Mouse (Mus musculus): ENCODE results near the gene Dph1.

Dph1 gene

DNA sequence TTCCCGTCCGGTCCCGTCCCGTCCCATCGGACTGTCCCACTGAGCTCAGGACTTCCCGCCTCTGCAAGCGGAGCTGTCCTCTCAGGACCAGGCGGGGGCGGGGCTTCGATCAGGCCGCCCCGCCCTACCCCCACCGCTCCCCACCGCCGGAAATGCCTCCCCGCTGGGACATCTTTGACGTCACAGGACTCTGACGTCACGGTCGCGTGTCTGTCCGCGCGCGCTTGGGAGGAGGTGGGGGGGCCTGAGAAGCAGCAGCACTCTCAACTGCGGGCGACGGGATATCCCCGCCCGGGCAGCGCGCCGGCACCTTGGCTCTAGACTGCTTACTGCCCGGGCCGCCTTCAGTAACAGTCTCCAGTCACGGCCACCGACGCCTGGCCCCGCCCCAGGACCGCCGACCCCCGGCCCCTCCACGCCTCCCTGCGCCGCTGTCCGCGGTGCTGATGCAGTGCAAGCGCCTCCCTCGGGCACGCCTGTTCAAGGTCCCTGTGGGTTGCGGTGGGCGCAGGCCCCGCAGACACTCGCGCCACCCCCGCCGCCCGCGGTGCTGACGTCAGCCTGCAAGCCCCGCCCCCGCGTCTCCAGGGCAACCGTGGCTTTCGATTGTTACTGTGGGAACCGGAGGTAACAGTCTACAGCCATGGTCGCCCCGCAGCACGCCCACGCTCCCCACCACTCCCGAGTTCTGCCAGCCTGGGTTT, 17.8 kb downstream of the Dph1 start:
- DNase-seq (ENCODE audit: low spot score in 2 of 2): peak; percentile 78 to 81

DNA sequence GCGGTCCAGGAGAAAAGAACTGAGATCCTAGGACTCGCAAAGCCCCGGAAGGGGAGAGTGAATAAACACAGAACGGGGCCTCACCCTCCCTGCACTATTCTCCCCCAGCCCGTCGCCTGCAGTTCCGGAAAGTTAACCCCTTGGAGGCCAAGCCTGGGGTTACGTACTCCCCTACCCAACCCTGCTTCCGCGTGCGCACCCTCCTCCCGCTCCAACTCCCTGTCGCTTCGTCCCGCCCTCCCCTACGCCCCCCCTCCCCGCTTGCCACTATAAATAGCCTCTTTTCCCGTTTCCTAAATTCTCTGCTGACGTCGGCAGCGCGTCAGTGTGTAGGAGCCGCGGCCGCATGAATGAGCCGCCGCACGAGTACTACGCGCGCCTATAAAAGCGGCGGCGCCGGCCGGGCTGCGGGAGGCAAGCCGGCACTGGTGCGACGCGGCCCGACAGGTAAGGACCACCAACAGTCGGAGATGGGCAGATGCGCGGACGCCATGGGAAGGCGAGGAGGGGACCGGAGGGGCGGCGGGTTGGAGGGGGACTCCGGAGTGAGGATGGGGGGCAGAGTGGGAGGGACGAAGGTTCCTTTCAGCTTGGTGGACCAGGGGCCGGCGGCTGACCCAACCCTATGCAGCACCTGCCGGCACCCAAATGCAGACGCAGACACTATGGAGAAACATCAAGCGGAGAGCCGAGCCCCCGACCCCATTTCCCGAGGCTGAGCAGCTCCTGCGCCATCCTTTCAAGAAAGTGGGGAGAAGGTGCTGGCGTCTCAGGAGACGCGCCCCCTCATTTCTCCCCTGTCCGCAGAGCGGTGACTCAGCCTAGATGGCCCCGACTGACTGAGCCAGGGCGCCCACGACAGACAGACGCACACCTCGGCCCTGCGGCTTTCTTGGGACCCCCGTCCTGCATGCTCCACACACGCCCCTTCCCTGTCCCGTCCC, 18.6 kb downstream of the Dph1 start:
- DNase-seq (ENCODE audit: low spot score in 2 of 2): no peak

DNA sequence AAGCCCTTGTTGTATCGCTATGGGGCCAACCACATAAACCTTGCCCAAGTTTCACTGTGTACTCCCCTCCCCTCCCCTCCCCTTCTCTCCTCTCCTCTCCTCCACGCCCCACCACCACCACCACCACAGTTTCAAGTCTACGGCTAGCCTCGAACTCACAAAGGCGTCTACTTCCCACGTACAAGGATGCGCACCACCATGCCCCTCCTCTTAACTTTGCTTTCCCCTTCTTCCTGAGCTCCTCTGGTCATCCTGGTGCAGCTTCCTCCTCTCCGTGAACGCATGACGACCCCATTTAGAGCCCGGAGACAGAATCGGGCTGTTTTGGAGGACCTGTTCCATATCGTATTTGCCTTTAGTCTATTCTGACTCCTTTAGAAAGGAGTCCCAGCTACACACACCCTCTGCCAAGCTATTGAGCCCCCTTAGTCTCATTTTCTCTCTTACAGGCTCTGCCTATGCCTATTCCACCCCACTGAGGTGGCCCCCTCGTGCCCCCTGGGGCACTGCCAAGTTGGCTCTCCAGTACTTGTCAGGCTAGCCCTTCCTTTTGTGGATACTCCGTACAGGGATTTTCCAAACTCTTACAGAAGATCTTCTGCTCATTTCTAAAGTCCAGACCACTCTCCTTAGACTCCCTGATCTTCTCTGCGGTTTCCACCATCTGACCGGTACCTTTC, 19.7 kb downstream of the Dph1 start:
- no peak for DNase-seq (ENCODE audit: low spot score in 2 of 2)

DNA sequence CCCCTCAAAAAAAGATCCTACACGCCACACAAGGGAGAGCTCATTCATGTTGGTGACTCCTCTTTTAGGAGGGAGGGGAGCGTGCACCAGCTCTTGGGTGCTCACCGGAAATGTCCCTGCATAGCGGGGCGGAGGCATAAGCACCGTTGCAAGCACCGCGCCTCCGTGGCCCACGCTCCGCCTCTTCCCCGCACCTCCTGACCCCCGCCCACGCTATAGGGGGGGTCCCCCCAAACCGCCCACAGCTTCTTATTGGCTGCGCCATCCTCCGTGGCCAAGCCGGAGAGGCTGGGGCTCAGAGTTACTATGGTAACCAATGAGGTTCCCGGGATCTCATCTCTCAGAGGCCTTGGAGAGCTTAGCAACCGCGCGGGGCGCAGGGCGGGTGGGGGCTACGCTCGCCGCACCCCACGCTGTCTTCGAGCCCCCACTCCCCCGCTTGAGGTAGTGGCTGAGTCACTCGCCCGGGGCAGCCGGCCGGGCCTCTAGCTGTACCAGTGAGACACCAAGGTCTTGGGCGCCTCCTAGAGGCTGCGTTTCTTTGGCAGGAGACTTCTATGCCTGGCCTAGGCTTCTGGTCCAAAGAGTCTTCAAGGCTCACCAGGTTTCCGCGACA, 20.8 kb downstream of the Dph1 start:
- DNase-seq (ENCODE audit: low spot score in 2 of 2): peak; percentile 85 to 92

DNA sequence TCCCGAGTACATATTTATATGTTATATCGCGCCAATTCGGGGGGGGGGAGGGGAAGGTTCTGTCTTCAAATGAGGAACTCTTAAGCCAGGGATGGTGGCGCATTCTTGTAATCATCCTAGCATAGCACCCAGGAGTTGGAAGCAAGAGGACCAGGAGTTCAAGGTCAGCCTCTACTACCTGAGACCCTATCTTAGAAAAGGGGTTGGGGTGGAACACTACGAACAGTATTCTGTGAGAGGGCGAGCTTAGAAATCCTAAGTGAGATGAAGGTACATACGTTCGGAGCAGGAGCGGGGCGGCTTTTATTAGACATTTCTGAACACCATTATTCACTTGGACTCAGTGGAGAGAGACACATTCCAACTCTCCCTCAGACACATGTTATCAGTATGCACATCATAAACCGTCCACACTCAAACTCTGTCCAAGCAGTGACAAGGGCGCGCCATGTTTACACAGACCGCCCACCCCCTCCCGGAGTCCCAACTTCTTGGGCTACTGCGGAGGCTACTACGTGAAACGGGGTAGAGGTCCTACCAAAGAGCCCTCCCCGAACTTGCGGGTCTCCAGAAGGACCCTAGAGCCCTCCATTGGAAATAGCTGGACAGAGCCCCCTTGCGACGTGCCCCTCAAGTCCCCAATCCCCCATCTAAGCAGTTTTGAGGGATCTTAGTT, 21.5 kb downstream of the Dph1 start, which contains the start of gene Hic1:
Gene Hic1, minus strand, starts transcription at position 115 of the 676 bp plus-strand sequence.
- no peak for DNase-seq (ENCODE audit: low spot score in 2 of 2)

DNA sequence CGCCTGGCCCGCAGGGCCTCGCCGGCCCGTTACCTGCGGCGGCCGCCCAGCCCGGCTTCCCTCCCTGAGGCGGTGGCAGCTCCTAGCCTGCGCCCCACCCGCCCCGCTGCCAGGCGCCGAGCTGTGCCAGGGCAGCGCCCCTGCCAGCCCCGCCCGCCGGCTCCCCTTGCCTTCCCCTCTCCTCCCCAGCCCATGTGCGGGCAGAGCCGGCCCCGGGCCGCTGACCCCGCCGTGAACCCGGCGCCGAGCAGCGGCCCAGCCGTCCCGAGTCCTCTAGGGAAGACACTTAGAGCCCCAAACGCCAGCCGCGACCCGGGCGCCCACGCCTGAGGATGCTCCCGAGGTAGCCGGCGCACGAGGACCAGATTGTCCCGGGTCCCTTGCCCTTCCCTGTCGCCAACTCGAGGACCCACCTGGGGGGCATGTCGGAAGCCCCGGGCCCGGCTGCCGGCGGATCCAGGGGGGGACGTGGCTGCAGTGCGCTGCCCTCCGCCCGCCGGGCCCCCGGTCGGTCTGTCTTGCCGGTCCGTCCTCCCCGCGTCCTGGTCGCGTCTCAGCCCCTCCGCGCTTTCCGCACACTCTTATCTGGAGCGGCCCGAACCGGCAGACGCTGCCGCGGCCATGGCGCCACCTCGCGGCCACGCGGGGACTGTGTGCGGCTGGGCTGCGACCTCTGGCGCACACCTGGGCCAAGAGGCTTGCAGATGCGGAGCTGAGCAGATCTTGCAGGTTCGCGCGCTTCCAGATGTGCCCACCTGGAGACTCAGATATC, 22.3 kb downstream of the Dph1 start:
- peak; percentile 86 to 90 for DNase-seq (ENCODE audit: low spot score in 2 of 2)

DNA sequence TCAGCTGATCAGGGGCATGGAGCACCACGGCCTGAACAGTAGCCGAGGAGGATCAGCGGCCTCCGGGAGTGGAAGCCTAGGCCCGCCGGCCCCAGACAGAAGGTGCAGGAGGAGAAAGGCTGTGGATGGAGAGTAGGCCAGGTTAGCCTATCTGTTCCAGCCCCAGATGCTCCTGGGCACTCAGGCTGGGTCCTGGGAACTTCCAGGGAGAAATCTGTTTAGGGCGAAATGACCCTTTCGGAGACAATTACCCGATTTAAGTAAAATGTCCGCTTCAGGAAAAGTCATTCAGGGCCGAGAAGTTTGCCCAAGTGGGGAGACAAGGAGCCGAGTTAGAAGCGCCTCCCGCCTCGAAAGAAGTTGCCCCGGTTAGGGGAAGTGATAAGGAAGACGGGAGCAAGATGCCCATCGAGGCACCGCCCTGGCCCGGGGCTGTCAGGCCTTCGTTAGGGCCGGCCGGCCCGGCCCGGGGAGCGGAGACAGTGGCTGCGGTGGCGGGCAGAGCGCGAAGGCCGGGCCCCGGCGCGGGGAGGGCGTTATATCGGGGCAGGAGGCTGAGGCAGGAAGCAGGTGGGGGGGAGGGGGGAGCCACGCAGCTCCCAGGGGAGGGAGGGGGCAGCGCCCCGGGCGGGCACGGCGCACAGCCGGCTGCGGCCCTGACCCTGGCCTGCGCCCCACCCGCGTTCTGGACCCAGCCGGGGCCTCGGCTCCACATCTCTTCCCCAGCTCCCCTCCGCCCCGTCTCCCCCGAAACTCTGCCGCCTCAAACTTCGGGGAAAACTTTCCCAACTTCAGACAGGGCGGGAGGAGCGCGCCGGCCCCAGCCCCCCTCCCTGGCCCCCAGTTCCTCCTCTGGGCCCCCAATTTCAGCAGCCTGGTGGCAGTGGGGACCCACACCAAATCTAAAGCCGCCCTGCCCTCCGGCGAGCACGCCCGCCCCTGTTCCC, 23.1 kb downstream of the Dph1 start:
- peak in 1 of 2 experiments; percentile 39 for DNase-seq (ENCODE audit: low spot score in 2 of 2)

DNA sequence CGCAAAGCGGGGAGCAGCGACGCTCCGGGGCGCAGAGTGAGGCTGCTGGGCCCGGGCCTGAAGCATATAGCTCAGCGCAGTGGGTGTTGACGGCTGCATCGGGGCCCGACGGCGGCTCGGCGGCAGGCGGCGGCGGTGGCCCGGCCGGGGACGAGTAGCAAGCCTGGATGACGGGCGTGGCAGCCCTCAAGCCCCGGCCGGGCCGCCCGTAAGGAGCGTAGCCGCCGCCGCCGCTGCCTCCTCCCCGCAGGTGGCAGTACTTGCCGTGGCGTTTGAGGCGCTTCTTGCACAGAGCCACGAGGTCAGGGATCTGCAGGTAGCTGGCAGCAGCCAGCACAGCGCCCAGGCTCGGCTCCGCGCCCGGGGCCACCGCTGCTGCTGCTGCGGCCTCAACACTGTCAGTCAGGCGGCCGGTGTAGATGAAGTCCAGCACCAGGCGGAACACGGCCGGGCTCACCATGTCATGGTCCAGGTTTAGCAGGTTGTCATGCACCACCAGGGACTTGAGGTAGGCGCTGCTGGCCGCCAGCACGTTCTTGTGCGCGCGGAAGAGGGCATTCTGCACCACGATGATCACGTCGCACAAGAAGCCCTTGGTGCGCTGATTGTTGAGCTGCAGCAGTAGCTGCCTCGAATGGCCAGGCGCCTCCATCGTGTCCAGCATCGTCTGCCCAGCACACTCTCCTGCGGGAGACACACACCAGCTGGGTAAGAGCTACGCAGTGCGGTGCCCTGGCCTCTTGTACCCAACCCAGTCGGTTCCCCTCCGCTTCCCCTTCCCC, 24.0 kb downstream of the Dph1 start:
- DNase-seq (ENCODE audit: low spot score in 2 of 2): peak in 1 of 2 experiments; percentile 43

DNA sequence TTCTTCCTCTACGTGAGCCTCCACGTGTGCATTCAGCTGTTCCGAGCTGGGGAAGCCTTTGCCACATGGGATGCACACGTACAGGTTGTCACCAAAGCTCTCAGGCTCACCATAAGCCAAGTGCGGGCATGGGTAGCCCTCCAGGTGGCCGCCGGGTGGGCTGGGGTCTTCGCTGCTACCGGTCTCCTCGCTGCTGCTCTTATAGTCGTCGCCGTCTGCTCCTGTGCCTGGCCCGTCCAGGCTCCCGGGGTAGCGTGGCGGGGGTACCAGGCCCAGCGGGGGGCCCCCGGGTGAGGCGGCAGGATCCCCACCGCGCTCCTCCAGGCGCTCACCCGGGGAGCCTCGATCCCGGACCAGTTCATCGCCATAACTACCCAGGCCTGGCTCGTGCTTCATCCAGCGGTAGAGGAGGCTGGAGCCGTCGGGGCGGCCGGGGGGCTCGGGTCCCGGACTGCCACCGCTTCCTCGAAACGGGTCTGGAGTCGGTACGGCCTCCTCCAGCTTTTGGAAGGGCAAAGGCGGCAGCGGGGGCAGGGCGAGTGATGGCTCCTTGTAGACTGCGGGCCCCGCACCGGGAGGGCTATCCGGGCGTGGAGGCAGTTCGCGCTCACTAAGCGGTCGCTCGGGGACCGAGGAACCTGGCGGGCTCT, 24.7 kb downstream of the Dph1 start:
- no peak for DNase-seq (ENCODE audit: low spot score in 2 of 2)

DNA sequence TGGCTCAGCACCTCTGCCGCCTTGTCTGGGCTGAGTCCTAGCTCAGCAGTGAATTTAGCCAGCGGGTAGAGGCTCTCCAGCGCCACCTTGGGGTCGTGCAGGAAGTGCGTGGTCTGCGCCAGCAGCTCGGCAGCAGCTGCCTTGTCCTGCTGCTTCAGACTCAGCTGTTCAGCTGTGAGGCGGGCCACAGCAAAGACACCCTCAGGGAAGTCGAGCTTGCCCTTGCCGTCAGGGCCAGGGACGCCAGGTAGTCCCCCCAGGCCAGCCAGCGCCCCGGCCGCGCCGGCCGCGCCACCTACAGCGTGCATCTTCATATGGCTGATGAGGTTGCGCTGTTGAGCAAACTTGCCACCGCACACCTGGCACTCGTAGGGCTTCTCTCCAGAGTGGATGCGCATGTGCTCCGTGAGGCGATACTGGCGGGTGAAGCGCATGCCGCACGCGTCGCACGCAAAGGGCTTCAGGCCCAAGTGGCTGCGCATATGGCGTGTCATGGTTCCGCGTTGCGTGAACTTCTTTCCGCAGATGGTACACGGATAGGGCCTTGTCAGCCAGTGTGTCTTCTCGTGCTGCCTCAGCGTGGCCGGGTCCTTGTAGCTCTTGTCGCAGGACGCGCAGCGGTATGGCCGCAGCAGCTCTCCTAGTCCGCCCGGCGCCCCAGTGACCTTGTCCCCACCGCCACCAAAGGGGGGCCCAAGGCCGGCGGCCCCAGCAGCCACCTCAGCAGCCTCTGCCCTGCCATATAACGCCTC, 25.4 kb downstream of the Dph1 start:
- peak; percentile 76 to 85 for DNase-seq (ENCODE audit: low spot score in 2 of 2)

DNA sequence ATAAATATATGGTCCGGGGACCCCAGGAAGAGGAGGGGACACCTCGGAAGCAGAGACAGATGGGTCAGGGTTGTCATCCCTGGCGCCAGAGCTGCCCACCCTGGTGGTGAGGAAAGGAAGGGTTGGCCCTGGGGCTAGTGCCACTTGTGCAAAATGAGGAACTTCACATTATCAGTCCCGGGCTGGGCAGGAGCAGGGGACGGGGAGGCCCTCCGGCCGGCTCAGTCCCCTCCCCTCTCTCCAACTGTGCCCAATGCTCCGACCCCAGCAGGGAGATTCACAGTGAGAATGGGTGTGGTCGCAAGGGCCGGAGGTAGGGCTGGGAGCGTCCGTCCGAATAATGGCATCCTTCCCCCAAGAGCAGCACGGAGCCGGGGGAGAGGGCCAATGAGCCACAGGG, 26.3 kb downstream of the Dph1 start:
- DNase-seq (ENCODE audit: low spot score in 2 of 2): no peak

DNA sequence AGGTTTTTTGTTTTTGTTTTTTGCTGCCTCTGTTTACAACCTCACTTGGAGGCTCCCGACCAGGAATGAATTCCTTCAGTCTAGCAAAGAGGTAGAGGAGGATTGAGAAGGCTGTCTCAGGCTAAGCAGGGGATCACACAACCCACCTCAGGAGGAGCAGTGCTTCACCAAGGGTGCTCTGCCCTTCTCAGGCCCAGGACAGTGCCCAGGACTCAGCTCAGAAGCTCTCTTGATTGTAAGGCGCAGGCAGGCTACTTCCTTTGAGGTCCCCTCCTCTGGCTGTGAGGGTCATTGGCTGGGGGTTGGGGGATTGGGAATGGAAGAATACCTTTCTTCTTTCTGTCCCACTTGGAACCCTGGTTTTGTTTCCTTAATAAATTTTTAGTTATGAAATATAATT, 27.0 kb downstream of the Dph1 start:
- DNase-seq (ENCODE audit: low spot score in 2 of 2): no peak

DNA sequence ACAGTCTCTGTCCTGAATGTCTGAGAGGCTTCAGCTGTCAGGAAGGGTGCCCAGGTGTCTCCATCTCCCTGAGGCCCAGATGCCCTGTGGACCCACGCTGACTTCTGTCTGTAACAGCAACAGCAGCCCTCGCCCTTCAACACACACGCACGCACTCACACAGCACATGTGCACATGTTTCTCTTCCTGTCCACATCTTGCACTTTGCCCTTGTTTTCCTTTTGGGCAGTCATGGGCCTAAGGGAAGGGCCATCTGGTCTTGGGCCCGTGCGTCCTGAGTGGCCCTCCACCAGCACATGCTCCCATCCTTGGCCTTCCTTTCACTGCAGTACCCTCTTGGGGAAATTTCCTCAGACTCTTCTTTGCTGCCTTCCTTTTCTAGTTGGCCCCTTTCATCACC, 27.7 kb downstream of the Dph1 start:
- no peak for DNase-seq (ENCODE audit: low spot score in 2 of 2)

DNA sequence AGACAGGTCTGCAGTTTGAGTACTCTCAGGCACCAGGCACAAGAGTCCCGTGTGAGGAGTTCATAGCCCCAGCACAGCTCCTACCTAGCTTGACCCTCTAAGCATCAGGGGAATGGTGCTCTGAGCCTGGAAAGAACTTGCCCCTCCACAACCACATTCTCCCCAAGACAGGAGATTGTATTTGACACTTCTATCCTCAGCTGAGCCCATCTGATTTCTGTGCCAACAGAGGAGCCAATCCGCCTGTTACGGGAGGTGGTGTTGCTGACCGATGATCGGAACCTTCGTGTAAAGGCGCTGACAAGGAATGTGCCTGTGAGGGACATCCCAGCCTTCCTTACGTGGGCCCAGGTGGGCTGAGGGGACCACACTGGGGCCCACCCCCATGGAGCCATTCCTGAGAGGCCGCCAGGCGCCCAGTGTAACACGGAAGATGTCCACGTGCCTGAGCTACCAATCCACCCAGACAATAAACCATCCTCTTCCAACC, 28.4 kb downstream of the Dph1 start:
- DNase-seq (ENCODE audit: low spot score in 2 of 2): no peak

DNA sequence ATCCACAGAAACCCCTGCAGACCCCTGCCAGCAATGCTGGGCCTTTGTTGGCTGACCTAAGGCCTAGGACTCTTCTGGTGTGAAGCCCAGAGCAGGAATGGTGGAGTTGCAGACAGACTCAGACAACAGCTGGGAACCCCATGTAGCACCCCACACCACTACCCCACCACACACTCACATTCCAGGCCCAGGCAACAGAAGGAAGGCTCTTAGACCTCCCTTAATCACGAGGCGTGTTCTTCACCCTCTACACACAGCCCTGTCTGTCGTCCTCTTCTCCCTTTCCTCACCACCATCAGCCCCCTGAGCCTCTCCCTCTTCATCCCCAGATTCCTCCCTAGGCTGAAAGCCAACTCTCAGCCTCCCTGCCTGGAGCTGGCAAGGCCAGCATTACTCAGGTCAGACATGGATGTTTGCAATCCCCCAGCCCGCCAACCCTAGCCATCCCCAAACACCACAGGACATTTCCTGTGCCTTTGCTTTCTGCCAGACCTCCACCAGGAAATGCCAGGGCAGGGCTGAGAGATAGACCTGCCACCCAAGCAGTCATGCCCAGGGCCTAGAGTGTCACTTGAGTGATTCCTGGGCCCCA, 29.5 kb downstream of the Dph1 start:
- no peak for DNase-seq (ENCODE audit: low spot score in 2 of 2)

DNA sequence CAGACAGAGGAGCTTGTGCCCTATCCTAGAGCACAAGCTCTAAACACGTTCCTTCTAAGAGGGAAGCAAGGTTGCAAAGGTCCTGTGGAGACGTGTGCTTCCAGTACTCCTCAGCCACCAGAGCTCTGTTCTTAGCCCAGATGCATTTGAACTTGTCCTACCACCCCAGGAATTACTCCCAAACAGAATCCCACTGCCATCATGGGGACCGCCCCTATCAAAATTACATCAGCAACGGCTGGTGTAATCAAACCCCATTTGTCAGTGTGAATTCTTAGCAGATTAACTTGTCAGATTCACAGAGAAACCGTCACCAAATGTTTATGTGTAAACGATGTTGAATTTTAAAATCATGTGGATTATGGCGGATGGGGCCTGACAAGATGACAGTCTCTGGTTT, 30.1 kb downstream of the Dph1 start:
- no peak for DNase-seq (ENCODE audit: low spot score in 2 of 2)

DNA sequence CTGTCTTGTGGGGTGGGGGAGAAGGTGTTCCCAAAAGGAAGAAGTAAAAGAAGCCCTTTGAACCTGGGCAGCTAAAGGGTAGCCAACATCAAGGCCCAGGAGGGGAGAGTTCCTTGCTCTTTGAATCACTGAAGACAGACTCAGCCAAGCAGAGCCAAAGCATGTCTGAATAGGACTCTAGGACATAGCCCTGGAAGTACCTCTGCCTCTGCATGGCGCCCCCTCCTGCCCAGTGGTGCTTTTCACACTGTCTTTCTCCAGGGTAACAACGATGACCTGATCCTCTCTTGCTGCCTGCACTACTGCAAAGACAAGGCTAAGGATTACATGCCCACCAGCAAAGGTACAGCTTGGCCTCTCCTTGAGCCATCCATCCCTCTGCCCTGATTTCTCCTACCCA, 31.5 kb downstream of the Dph1 start:
- no peak for DNase-seq (ENCODE audit: low spot score in 2 of 2)

Data from urinary bladder, postnatal 4 days (tissue).